Mouse (Mus musculus) forelimb bud, embryonic 11.5 days (tissue): ENCODE measurements around the gene Preb.

ENCODE experiments used
- DNase-seq: peaks from one replicate; pipeline ENCODE4 v3.0.0-alpha.2; 2012; ENCODE audit warnings: low read depth, low spot score

The Preb gene

DNA sequence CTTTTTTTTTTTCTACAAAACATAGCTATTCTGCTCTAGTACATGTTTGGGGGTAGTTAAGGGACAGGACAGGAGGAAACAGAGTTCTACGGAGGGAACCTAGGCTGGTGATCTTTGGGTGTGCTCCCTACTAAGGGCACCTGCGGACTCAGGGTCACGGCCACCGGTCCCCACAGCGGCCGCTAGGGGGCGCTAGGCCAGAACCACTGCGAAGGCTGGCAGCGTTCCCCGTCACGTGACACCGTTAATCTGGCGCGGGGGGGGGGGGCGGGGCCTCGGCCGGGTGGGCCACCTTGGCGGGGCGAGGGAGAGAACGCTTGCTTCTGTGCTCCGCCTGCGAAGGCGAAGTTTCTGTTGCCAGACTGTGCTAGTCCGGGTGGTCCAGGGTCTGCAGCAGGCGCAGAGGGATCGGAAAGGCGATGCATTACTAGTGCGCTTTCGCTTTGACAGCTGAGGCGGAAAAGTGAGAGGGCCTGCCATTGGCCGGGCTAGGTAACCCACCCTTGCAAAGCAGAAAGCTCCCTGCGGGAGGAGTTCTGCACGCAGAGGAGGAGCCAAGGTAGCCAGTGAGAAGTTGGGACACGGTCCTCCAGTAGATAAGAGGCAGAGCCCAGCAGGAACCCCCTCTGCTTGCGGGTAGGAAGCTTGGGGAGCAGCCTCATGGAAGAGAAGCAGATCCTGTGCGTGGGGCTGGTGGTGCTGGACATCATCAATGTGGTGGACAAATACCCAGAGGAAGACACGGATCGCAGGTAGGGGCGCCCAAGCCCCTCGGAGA is 38.7 kb downstream of the Preb start, which contains the start of gene Khk:
Gene Khk (plus strand): TSS at position 176 of the 778 bp plus-strand sequence.
- peak; percentile 92 for DNase-seq

GRCm38 (mm10) chr5:30920621-30921020 is 39.5 kb downstream of the Preb start:
- no peak for DNase-seq

DNA sequence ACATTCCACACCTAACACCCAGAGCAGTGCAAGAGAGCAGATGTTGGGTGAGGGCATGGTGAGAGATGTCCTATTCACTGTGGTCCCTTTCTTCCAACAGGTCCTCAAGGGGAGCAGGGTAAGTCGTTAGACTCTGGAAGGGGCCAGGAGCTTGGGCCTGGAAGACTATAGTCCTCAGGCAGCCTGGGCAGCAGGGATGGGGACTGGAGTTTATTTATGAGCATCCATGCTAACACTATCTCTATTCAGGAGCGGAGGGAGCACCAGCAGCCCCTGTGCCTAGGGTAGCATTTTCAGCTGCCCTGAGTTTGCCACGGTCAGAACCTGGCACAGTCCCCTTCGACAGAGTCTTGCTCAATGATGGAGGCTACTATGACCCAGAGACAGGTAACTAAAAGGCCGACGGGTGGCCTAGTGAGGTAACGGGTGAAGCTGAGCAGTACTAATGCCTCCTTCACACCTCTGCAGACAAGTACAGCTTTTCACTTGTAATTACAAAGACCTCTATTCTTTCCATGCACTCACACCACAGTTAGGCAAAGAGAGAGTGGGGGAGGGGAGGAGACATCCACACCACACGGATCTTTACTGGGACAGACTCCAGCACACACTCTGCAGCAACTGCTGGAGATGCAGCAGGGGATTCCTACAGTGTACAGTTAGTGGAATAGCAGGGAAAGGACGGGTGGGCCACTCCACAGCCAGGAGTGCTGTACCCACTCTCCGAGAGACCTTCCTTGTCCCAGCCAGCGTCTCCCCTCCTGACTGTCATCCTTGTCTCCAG is 40.1 kb downstream of the Preb start:
- DNase-seq = no peak

- no peak for DNase-seq
Measured at GRCm38 (mm10) chr5:30918691-30919090, 41.5 kb downstream of the Preb start.

- DNase-seq = no peak
Measured at GRCm38 (mm10) chr5:30917891-30918670, 42.1 kb downstream of the Preb start.

GRCm38 (mm10) chr5:30917348-30917747 is 42.8 kb downstream of the Preb start:
- no peak for DNase-seq

DNA sequence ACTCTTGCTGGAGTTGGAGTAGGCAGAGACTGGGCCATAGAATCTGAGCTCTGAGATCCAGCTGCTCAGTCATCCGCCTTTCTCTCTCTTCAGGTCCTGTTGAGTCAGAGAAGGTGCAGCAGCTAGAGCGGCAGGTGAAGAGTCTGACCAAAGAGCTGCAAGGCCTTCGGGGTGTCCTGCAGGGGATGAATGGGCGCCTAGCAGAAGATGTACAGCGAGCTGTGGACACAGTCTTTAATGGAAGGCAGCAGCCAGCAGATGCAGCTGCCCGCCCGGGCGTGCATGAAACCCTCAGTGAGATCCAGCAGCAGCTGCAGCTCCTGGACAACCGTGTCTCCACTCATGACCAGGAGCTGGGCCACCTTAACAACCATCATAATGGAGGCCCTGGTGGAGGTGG is 43.3 kb downstream of the Preb start:
- DNase-seq = no peak

DNA sequence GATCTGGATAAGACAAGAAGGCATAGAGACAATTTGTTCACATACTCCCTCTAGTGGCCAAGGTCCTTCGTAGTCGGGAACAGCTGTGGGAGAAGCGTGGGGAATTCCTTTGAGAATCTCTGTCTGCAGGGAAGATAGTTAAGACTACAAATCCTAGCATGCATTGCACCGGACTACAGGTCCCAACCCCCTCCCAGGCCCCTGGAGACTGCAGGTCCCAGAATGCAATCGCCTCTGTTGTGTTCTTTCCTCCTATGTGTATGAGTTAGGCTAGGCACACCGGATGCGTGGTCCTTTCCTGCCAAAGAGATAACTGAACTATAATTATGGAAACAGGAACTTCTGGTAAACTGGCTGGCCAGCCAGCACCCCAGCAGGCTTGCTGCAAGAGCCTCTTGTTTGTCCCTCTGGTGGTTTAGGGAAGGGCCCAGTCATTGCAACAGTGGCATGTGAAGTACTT is 44.2 kb downstream of the Preb start:
- peak; percentile 90 for DNase-seq

DNA sequence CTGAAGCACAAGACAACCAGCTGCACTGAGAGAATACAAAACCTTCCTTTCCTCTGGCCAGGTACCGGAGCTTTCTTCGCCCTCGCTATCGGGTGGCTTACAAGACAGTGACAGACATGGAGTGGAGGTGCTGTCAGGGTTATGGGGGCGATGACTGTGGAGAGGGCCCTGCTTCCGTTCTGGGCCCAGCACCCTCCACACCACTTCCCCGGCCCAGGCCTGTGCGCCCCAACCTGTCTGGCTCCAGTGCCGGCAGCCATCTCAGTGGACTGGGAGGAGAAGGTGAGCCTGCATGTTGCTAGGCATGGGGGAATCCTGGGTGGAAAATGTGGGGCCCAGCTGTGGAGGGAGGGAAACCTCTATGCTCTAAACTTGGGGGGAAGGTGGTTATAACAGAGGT is 44.7 kb downstream of the Preb start:
- no peak for DNase-seq

DNA sequence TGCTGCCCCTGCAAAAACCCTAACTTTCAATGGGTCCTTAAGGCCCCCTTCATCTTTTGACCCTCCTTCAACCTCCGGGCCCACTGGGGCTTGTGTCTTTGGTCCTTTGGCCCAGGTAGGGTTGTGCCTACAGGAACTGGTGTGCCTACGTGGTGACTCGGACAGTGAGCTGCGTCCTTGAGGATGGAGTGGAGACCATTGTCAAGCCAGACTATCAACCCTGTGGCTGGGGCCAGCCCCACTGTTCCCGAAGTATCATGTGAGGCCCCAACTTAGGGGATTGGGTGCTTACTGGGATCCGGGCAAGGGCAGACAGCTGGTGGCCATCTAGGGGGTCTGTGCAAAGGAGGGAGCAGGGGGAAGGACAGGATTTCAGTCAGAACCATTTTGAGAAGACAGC is 45.3 kb downstream of the Preb start:
- no peak for DNase-seq

GRCm38 (mm10) chr5:30914101-30914635 is 46.0 kb downstream of the Preb start:
- DNase-seq = no peak

GRCm38 (mm10) chr5:30913060-30913841 is 46.9 kb downstream of the Preb start, which contains the start of gene Emilin1:
TSS of gene Emilin1 (plus strand) at chr5:30913402.
- peak; percentile 95 for DNase-seq

DNA sequence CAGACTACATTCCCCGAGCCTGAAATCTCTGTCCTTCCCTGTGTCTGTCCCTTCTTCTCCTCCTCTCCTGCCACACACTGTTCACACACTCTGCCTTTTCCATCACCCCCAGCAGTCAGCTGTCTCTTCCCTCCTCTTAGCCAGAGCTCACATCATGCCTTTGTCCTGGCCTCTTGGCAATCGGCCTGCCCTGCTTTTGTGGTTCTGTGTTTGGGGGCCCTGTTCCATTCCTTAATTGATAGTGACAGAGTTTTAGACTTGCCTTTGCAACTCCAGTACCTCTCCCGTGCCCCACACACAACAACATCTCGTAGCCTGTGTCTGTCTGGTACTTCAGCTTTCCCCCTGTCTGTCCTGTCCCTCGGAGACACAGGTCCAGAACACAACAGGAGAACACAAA is 48.0 kb downstream of the Preb start:
- DNase-seq = no peak

GRCm38 (mm10) chr5:30910481-30910880 is 49.7 kb downstream of the Preb start:
- no peak for DNase-seq

DNA sequence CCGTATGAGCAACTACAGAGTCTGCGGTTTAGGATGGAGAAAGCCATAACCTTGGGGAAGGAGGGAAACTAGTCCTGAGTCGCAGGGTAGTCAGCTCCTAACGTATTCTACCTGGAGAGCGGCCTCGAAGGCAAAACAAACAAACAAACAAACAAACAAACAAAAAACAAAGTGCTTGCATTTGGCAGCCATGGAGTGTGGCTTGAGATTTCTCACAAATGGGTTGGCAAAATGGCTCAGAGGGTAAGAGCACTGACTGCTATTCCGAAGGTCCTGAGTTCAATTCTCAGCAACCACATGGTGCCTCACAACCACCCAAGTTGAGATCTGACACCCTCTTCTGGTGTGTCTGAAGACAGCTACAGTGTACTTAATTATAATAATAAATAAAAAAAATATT is 50.3 kb downstream of the Preb start:
- DNase-seq = no peak

DNA sequence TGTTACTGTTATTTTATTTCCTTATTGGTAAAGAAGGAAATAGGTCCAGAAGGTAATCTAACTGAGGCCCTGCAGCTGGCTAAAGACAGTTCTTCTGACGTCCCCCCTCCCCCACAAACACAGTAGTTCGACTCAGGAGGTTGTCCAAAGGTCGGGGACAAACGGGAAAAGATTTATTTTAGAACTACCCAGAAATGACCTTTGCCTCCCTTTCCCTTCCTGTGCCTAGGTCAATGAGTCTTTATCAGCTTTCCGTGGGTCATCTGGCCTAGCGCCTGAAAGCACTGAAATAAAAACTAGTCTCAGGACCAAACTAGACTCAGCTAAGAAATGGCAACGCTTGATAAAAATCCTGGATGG is 50.9 kb downstream of the Preb start:
- no peak for DNase-seq

- DNase-seq = no peak
Measured at GRCm38 (mm10) chr5:30908426-30909299, 51.5 kb downstream of the Preb start.

GRCm38 (mm10) chr5:30907413-30908059 is 52.6 kb downstream of the Preb start, which contains the start of gene Ost4:
TSS of gene Ost4 (minus strand) at chr5:30907788.
- DNase-seq = peak; percentile 95

DNA sequence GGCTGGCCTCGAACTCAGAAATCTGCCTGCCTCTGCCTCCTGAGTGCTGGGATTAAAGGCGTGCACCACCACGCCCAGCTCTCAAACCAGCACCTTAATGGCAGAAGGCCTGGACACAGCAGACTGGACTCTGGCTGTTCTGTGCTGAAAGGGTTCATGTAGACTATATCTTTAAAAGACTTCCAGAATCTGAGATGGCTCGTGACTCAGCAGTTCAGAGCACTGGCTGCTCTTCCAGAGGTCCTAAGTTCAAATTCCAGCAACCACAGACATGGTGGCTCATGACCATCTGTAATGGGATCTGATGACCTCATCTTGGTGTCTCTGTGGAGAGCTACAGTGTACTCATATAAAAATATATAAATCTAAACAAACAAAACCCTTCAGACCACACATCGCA is 58.3 kb downstream of the Preb start:
- no peak for DNase-seq
